Mouse (Mus musculus) heart, adult 2 months (tissue): Measurements from ENCODE around the gene Ralgps1. TPM values are rescaled to one million over a fixed set of nuclear protein-coding genes. Genes with fewer than 3 reads are reported as not detected.

Experiments
- DNase-seq, 2 experiments: peaks; one replicate each; pipeline ENCODE4 v3.0.0; 2021
- H3K27ac ChIP-seq: fragments of 200-600 bp; 2 replicates; pipeline ENCODE4 v1.8.1; 2022
- H3K27me3 ChIP-seq: fragments of 200-500 bp; 2 replicates; pipeline ENCODE4 v1.6.1; 2012; ENCODE audit warnings: mild to moderate bottlenecking, low read length, inconsistent platforms, mixed read lengths; ENCODE audit not compliant: control insufficient read depth, insufficient read depth
- H3K36me3 ChIP-seq: fragments of 200-500 bp; 2 replicates; pipeline ENCODE4 v1.6.1; 2012; ENCODE audit warnings: low read length, inconsistent platforms; ENCODE audit not compliant: control insufficient read depth, insufficient read depth
- H3K4me1 ChIP-seq: fragments of 200-500 bp; 2 replicates; pipeline ENCODE4 v1.6.1; 2011; ENCODE audit warnings: low read length; ENCODE audit not compliant: control insufficient read depth, insufficient read depth
- H3K4me3 ChIP-seq: fragments of 200-600 bp; 2 replicates; pipeline ENCODE4 v1.8.1; 2022
- H3K79me2 ChIP-seq: fragments of 200-500 bp; replicated peaks from 2 replicates; pipeline ENCODE4 v1.6.1; 2012; ENCODE audit warnings: mild to moderate bottlenecking, inconsistent platforms, low read length, moderate library complexity, mixed read lengths; ENCODE audit not compliant: control insufficient read depth, insufficient read depth
- H3K9ac ChIP-seq: fragments of 200-500 bp; 2 replicates; pipeline ENCODE4 v1.6.1; 2012; ENCODE audit warnings: low read depth, mild to moderate bottlenecking, control low read depth, inconsistent platforms, low read length, mixed read lengths
- CTCF ChIP-seq: fragments of 200-600 bp; IDR thresholded peaks from 2 replicates; pipeline ENCODE4 v1.8.1; 2022; ENCODE audit warnings: antibody characterized with exemption, mild to moderate bottlenecking, moderate library complexity
- EP300 ChIP-seq: fragments of 200-500 bp; IDR thresholded peaks from 2 replicates; pipeline ENCODE4 v1.6.1; 2011; ENCODE audit warnings: low read depth, low read length, control low read depth; ENCODE audit not compliant: insufficient read depth
- POLR2A ChIP-seq: fragments of 200-500 bp; IDR thresholded peaks from 2 replicates; pipeline ENCODE4 v1.6.1; 2011; ENCODE audit warnings: mild to moderate bottlenecking, low read depth, low read length, control low read depth; ENCODE audit not compliant: insufficient read depth
- WGBS: fragments of 180-500 bp; shearing (Covaris S2); methylation state at CpG from one replicate; pipeline ENCODE4 v1.1.7; 2018; 5-methylcytosine and 5-hydroxymethylcytosine counted together
- intact Hi-C: fragments of 180-260 bp; cut with DNase I; formaldehyde crosslinking; loops from one replicate; pipeline ENCODE4 v1.15.1; 2025
- polyA plus RNA-seq: library from polyadenylated mRNA; depleted of rRNA; stranded (reverse); fragments of >200 nt; gene quantifications from 2 replicates; pipeline ENCODE4 v1.2.3, GENCODE M21; 2012
- total RNA-seq, 2 experiments: library from RNA; stranded (reverse); gene quantifications; 2 replicates each; pipeline ENCODE4 v1.2.3; 2021

Ralgps1 gene
- total and polyA plus RNA-seq, 3 experiments = 3.8 to 5.3 (median 4.9) TPM

- no peak for TF ChIP-seq POLR2A
- no peak for TF ChIP-seq CTCF
- no peak for TF ChIP-seq EP300
- DNase-seq = no peak
These were observed 181.3 kb downstream of the Ralgps1 start for GRCm38 (mm10) chr2:33189976-33190375.

GRCm38 (mm10) chr2:33188925-33189670 is 182.2 kb downstream of the Ralgps1 start:
- DNase-seq = peak in 1 of 2 experiments; percentile 25
- 83% methylated on average over 6 of the region's 6 CpGs for WGBS
- intact Hi-C loops = loop anchor here (2.0 kb wide), 1 partner anchor 14 kb away; no protein-coding TSS in a partner anchor
- H3K27ac ChIP-seq = no peak overlapping the region
- TF ChIP-seq POLR2A (no peak), EP300 (no peak), CTCF (no peak)
- peaks cover 17% of the 10 kb centered on the region for H3K4me1 ChIP-seq
- H3K4me3 ChIP-seq = no peak overlapping the region
- no peaks in the 10 kb centered on the region for H3K79me2 ChIP-seq
- H3K27me3 ChIP-seq = no peaks in the 10 kb centered on the region
- no peaks in the 10 kb centered on the region; the same call in 1 of the 2 replicates for H3K36me3 ChIP-seq
- no peak overlapping the region for H3K9ac ChIP-seq

More at GRCm38 (mm10) chr2:33189976-33190375, 181.3 kb downstream of the Ralgps1 start:
- H3K4me1 ChIP-seq = peaks cover 17% of the 10 kb centered on the region
- H3K27me3 ChIP-seq = no peaks in the 10 kb centered on the region
- no peaks in the 10 kb centered on the region; the same call in 1 of the 2 replicates for H3K36me3 ChIP-seq
- no peak overlapping the region for H3K27ac ChIP-seq
- no peak overlapping the region for H3K4me3 ChIP-seq
- intact Hi-C loops = loop anchor here (2.0 kb wide), 1 partner anchor 13 kb away; no protein-coding TSS in a partner anchor
- H3K9ac ChIP-seq = no peak overlapping the region
- H3K79me2 ChIP-seq = no peaks in the 10 kb centered on the region
- 96% methylated on average over 3 of the region's 3 CpGs for WGBS

- H3K27ac ChIP-seq = no peak overlapping the region; the same call in 1 of the 2 replicates
These were observed 183.4 kb downstream of the Ralgps1 start for GRCm38 (mm10) chr2:33187874-33188273.

GRCm38 (mm10) chr2:33186505-33186904 is 184.8 kb downstream of the Ralgps1 start:
- Histone ChIP-seq H3K79me2 (no peaks in the 10 kb centered on the region), H3K27me3 (no peaks in the 10 kb centered on the region), H3K27ac (peak overlapping the region; percentile 26; the same call in 1 of the 2 replicates), H3K4me3 (no peak overlapping the region), H3K4me1 (peaks cover 17% of the 10 kb centered on the region), H3K9ac (no peak overlapping the region), H3K36me3 (no peaks in the 10 kb centered on the region; the same call in 1 of the 2 replicates)
- DNase-seq = peak in 1 of 2 experiments; percentile 68
- 50% methylated on average over 7 of the region's 7 CpGs for WGBS
- TF ChIP-seq POLR2A (no peak), CTCF (no peak)
- intact Hi-C loops = no loop called here

More at GRCm38 (mm10) chr2:33187874-33188273, 183.4 kb downstream of the Ralgps1 start:
- WGBS = 56% methylated on average over 2 of the region's 2 CpGs
- TF ChIP-seq CTCF (no peak), POLR2A (no peak), EP300 (no peak)
- no peak overlapping the region for H3K9ac ChIP-seq
- peaks cover 17% of the 10 kb centered on the region for H3K4me1 ChIP-seq
- peak in 1 of 2 experiments; percentile 42 for DNase-seq
- no peaks in the 10 kb centered on the region for H3K27me3 ChIP-seq
- intact Hi-C loops = loop anchor here (2.0 kb wide), 1 partner anchor 15 kb away; no protein-coding TSS in a partner anchor
- no peak overlapping the region for H3K4me3 ChIP-seq
- H3K79me2 ChIP-seq = no peaks in the 10 kb centered on the region
- H3K36me3 ChIP-seq = no peaks in the 10 kb centered on the region; the same call in 1 of the 2 replicates

GRCm38 (mm10) chr2:33185258-33185657 is 186.0 kb downstream of the Ralgps1 start:
- H3K27me3 ChIP-seq = no peaks in the 10 kb centered on the region
- intact Hi-C loops = no loop called here
- peak in 1 of 2 experiments; percentile 43 for DNase-seq
- no peak overlapping the region for H3K9ac ChIP-seq
- no peak overlapping the region for H3K4me3 ChIP-seq
- peaks cover 17% of the 10 kb centered on the region for H3K4me1 ChIP-seq
- 74% methylated on average over 7 of the region's 7 CpGs for WGBS
- no peaks in the 10 kb centered on the region; the same call in 1 of the 2 replicates for H3K36me3 ChIP-seq
- peak overlapping the region; percentile 43 for H3K27ac ChIP-seq
- no peaks in the 10 kb centered on the region for H3K79me2 ChIP-seq
- TF ChIP-seq POLR2A (no peak), CTCF (peak; percentile 64), EP300 (no peak)

GRCm38 (mm10) chr2:33184641-33185040 is 186.6 kb downstream of the Ralgps1 start:
- TF ChIP-seq EP300 (0 out of 2 replicates have a peak, but pooled peaks have one; percentile 41), POLR2A (no peak)
- no peaks in the 10 kb centered on the region for H3K27me3 ChIP-seq
- H3K27ac ChIP-seq = peak overlapping the region; percentile 43
- intact Hi-C loops = no loop called here
- peak; percentile 71 to 78 for DNase-seq
- WGBS = 35% methylated on average over 10 of the region's 10 CpGs
- no peaks in the 10 kb centered on the region; the same call in 1 of the 2 replicates for H3K36me3 ChIP-seq
- H3K79me2 ChIP-seq = no peaks in the 10 kb centered on the region
- H3K4me1 ChIP-seq = peaks cover 17% of the 10 kb centered on the region
- H3K9ac ChIP-seq = 0 out of 2 replicates have a peak overlapping the region, but pooled peaks have one; percentile 14
- H3K4me3 ChIP-seq = no peak overlapping the region
